Mouse (Mus musculus) G1E-ER4 (cell line): Measurements from ENCODE around the gene Mapkapk3. TPM values are rescaled to one million over a fixed set of nuclear protein-coding genes. Genes with fewer than 3 reads are reported as not detected.

Source experiments
- GATA1 ChIP-seq: IDR thresholded peaks from one replicate; pipeline ENCODE4 v1.8.0; 2012; ENCODE audit warnings: low read length, inconsistent platforms
- polyA plus RNA-seq: library from polyadenylated mRNA; stranded (reverse); fragments of >175 nt; gene quantifications from 2 replicates; pipeline ENCODE4 v1.2.3, GENCODE M21; 2012

Mapkapk3 gene
- polyA plus RNA-seq, 1 experiment: 51.9 TPM

DNA sequence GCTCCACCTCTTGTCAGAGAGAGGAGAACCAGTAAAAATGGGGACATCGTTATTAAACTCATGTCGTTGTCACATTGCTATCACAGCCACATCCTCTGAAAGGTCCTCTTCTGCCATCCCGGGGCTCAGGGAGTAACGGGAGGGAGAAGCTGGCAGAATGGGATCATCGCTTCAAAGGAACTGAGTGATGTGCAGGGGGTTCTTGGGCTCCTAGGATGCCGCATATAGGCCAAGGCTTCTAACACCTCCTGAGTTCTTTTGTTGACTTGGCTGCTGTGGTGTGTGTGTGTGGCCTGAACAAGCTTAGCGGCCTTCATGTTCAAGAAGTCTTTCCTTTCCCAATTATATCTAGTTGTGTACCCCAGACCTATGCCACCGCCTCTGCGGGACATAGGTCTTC is 57.5 kb downstream of the Mapkapk3 start:
- no peak for TF ChIP-seq GATA1

GRCm38 (mm10) chr9:107231539-107232139 is 58.0 kb downstream of the Mapkapk3 start, which contains the start of gene Dock3:
Gene Dock3, minus strand, starts transcription at chr9:107231909.
- no peak for TF ChIP-seq GATA1

DNA sequence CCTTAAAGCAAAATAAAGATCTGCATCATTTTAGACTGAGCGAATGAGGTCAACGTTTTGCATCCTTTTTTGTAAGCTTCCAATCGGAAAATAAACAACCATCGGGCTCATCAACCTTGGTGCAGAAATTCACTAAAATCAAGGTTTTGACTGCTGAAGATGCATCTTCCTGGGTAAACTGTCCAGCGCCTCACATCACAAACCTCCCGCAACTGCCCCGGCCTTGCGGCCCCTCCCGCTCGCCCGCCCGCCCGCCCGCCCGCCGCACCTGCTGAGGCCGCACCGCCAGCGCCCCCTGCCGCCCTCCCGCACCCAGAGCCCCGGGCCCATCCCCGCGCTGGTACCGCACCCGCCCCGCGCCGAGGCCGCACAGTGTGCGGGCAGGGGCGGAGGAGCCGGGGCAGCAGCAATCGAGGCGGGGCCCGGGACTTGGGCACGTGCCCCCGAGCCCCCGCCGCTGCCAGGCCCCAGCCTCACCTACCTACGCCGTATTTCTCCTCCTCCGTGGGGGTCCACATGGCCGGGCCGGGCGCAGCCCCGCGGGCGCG is 58.6 kb downstream of the Mapkapk3 start:
- TF ChIP-seq GATA1: no peak

GRCm38 (mm10) chr9:107224597-107224996 is 65.1 kb downstream of the Mapkapk3 start:
- no peak for TF ChIP-seq GATA1

Other genes with a start within 250 kb of the Mapkapk3 start
- not detected in 2 replicates for gene Dock3, start 58.0 kb downstream of the Mapkapk3 start, polyA plus RNA-seq
- 121 and 125 TPM in 2 replicates for gene Cish, start 6.1 kb upstream of the Mapkapk3 start, polyA plus RNA-seq
- gene Hemk1, start 48.5 kb upstream of the Mapkapk3 start, polyA plus RNA-seq: 9.0 and 15.2 TPM in 2 replicates
- gene 6430571L13Rik, start 50.7 kb upstream of the Mapkapk3 start, polyA plus RNA-seq: 0.14 and 0.16 TPM in 2 replicates
- gene Cacna2d2, start 109.7 kb upstream of the Mapkapk3 start, polyA plus RNA-seq: not detected in 2 replicates
- gene Tmem115, start 244.1 kb upstream of the Mapkapk3 start, polyA plus RNA-seq: 35.6 and 43.9 TPM in 2 replicates